Mouse (Mus musculus) right cerebral cortex, postnatal 25 days (tissue): ENCODE results near the gene Eps8l1.
"Not testable (repeated sequence)": the region's sequence is repeated elsewhere in the genome, so short reads cannot be mapped to it uniquely, and the experiment has no call there.

Source experiments
- DNase-seq: peaks from one replicate; pipeline ENCODE4 v3.0.0; 2022

The Eps8l1 gene

DNA sequence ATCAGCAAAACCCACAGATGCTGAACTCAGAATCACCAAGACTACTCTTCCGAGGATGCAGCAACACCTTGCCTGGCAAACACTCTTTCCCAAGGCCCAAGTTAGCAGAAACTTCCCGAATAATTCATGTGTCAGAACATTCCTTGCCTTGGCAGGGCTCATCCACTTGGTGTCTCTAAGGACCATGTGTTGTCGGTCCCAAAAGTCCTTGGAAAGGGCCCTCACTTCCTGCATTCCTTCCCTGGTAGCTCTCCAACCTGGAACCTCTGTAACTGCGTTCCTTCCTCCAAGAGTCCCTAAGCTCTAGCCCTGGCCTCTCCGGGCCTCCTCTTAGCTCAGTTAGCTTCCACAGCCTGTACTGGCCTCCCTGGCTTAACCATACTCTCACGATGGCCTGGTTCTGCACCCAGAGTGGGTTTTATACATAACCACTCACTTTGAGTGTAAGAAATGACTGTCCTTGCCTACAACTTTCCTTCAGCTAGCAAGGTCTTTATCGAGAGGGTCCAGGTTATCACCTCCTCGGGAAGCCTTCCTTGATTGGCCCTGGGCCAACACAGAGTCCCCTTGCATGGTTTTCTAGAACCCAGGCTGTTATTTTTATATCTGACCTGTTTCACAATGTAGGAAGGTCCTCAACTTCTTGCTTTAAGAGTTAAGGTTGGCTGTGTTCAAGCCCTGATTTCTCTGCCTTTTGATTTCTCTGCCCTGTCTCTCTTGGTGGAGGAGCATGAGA lies 51.2 kb downstream of the Eps8l1 start:
- DNase-seq: no peak

GRCm38 (mm10) chr7:4513236-4513635 lies 52.8 kb downstream of the Eps8l1 start:
- DNase-seq: no peak

DNA sequence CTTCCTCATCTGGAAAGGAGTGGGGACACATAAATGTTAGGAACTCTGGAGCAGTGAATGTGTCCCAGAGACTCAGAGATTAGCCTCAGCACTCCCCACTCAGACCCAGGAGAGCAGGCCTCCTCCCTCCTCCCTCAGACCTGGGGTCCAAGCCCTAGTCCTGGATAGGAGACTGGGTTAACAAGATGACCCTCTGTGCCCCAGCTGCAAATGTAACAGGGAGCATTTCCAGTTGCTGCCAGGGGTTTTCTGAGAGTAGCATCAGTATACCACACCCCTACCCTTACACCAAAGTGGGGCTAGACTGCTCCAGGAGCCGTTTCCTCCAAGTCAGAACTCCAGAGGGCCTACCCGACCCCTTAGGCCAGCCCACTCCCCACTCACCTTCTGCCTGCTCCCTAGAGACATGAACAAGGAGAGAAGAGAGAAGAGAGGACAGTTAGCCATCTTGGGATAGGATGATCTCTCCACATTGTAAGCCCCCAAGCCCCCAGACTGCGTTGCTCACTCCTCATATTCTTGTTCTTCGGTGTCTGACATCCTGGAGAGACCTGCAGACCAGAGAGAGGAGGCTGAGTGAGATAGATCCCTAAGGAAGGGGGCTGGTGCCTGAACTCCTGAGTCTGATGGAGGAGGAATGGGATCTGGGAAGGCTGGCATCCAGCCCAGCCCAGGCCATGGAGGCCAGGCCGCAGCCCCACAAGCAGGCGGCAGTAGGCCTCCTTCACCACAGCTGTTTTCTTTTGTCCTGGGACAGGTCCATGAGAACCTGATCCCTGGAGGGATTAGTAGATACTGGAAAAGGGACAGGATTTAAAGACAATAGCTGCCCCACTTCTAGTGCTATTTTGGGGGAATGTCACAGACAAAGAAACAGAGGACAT lies 53.6 kb downstream of the Eps8l1 start:
- no peak for DNase-seq

GRCm38 (mm10) chr7:4515853-4516252 lies 55.4 kb downstream of the Eps8l1 start:
- DNase-seq: no peak

- DNase-seq: no peak
Observed at GRCm38 (mm10) chr7:4516332-4517050, 56.0 kb downstream of the Eps8l1 start, which contains the start of gene Tnnt1. Gene Tnnt1 (minus strand): TSS chr7:4516382.

GRCm38 (mm10) chr7:4518487-4518886 lies 58.0 kb downstream of the Eps8l1 start:
- no peak for DNase-seq

GRCm38 (mm10) chr7:4521231-4522003 lies 60.9 kb downstream of the Eps8l1 start:
- no peak for DNase-seq

- no peak for DNase-seq
Observed at GRCm38 (mm10) chr7:4522292-4522691, 61.8 kb downstream of the Eps8l1 start.

- DNase-seq: no peak
Observed at GRCm38 (mm10) chr7:4523205-4524130, 63.0 kb downstream of the Eps8l1 start.

DNA sequence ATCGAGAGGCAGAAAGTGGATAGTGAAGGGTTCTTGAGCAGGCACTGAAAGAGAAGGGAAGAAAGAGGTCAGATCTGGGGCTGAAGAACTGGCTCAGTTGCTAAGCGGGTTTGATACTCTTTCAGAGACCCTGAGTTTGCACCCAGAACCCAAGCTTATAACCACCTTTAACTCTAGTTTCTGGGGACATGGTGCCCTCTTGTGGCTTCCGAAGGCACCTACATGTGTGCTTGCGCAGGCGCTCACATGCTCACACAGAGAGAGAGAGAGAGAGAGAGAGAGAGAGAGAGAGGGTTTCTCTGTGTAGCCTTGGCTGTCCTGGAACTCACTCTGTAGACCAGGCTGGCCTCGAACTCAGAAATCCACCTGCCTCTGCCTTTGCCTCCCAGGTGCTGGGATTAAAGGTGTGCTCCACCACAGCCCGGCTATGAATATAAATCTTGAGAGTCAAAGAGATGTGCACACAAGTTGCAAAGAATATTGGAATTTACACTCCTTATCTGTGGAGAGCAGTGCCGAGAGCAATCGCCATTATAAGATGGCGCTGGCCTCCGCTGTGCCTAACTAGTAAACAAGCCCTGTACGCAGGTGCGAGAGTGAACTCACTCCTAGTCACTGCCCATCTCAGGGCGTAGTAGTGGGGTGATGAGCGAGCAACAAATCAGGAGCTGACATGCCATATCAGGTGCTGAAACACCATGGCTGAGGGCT lies 63.9 kb downstream of the Eps8l1 start, which contains the start of gene Tnni3:
Gene Tnni3, minus strand, starts transcription at position 18 of the 711 bp plus-strand sequence.
- DNase-seq: not testable (repeated sequence)

DNA sequence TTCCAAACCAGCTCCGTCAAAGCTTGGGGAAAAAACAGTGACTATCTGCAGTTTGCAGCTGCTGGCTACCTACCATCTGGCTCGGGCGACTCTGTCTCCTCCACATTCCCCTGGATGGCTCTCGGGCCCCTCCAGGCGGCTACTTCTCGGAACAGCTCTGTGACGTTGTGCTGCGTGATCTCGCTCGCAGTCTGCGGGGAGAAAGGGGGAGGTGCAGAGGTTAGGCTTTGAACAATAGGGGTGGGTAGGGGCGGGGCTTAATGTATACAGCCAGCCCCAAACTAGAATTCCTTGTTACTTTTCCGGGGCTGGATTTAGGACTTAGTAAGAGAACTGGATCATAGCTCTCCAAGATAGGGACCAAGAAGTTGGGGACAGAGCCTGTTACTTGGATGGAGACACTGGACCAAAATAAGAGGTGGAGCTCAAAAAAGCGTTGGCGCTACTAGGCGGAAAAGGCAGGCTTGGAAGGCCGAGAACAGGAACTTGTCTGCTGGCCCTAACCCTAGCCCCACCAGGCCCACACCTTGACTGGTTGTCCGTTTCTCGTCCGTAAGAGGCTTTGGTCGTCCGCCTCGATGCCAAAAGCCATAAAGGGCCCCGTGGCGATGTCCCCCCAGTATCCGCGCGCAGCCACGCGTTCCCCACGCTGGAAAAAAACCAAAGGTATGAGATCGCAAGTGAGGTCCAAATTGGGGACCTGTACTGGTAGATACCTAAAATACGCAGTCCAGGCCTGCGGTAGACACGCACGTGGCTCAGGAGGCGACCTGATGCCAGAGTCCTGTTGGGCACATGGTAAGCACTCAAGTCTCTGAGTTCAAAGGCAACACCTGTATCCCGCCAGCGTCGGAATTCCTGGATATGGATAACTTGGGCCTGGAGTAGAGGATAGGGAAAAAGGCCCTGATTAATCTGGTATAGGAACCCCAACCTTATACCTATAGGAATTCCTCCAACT lies 66.1 kb downstream of the Eps8l1 start:
- DNase-seq: peak; percentile 77

DNA sequence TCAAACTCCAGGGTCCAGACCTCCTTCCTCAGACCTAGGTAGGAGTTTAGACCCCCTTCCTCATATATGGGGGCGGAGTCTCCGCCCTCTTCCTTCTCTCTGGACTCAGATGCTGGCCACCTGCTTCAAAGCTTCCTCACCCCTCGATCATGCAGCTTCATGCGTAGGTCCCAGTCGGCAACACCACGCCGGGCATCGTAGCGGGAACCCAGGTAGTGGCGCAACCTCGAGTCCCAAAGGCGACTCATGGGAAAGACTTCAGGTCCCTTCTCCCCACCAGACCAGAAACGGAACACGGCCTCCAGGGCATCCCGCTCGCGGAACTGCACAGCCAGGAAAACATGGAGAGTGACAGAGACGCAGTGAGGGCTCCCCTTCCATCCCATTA lies 66.8 kb downstream of the Eps8l1 start:
- no peak for DNase-seq
